Mouse (Mus musculus) hindbrain, embryonic 10.5 days (tissue): ENCODE results near the gene Dctn1. TPM values are rescaled to one million over a fixed set of nuclear protein-coding genes. Genes with fewer than 3 reads are reported as not detected.

Experiments
- DNase-seq: peaks from one replicate; pipeline ENCODE4 v3.0.0-alpha.2; 2017; ENCODE audit warnings: low spot score
- H3K27ac ChIP-seq: fragments of 300-500 bp; sonication (generic); 2 replicates; pipeline ENCODE4 v1.5.1; 2016; ENCODE audit warnings: mild to moderate bottlenecking, moderate library complexity
- H3K27me3 ChIP-seq: fragments of 300-500 bp; sonication (generic); 2 replicates; pipeline ENCODE4 v1.6.1; 2016; ENCODE audit warnings: mild to moderate bottlenecking; ENCODE audit not compliant: poor library complexity, insufficient read depth, severe bottlenecking
- H3K36me3 ChIP-seq: fragments of 300-500 bp; sonication (generic); 2 replicates; pipeline ENCODE4 v1.6.1; 2016; ENCODE audit warnings: mild to moderate bottlenecking, moderate library complexity
- H3K4me1 ChIP-seq: fragments of 300-500 bp; sonication (generic); replicated peaks from 2 replicates; pipeline ENCODE4 v1.6.1; 2016; ENCODE audit warnings: mild to moderate bottlenecking
- H3K4me3 ChIP-seq: fragments of 300-500 bp; sonication (generic); 2 replicates; pipeline ENCODE4 v1.5.1; 2016; ENCODE audit warnings: mild to moderate bottlenecking, moderate library complexity
- H3K9me3 ChIP-seq: fragments of 300-500 bp; sonication (generic); 2 replicates; pipeline ENCODE4 v1.6.1; 2016; ENCODE audit warnings: mild to moderate bottlenecking, moderate library complexity
- WGBS: fragments of 180-500 bp; shearing (Covaris S2); methylation state at CpG from one replicate; pipeline ENCODE4 v1.1.7; 2016; 5-methylcytosine and 5-hydroxymethylcytosine counted together
- polyA plus RNA-seq: library from polyadenylated mRNA; unstranded; fragments of >200 nt; fragmentation: Nextera tagmentation; extraction: Ambion mirVana; gene quantifications from 2 replicates; pipeline ENCODE4 v1.2.1, GENCODE M21; 2016

Dctn1 gene
- polyA plus RNA-seq, 1 experiment from 2014 or later: 140 TPM

DNA sequence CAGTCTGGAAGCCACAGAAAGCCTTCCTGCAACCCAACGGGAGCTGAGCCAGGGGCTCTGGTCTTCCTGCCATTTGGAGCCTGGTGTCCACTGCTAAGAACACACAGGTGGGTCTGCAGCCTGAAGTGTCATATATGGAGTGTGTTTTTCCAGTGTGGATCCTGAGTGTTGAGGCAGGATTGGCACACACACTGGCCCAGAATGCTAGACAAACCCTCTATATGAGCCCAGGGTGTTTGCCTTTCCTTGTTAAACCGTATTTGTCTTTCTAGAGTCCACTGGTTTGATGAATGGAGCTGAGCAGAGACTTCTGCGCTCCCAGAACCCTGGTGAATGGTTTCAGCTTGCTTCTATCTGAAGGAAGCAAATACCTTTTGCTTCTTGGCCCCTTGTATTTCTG lies 54.1 kb downstream of the Dctn1 start, which contains the start of gene Slc4a5:
Gene Slc4a5, plus strand, starts transcription at position 15 of the 400 bp plus-strand sequence.
- Histone ChIP-seq H3K9me3 (no peaks in the 10 kb centered on the region), H3K4me3 (no peak within 1 kb of the TSS), H3K4me1 (peaks cover 8% of the 10 kb centered on the region; the same call in 1 of the 2 replicates), H3K27me3 (no peaks in the 10 kb centered on the region), H3K36me3 (no peaks in the 10 kb centered on the region), H3K27ac (no peak within 1 kb of the TSS)
- no peak for DNase-seq
- 82% methylated on average over 3 of the region's 3 CpGs for WGBS

DNA sequence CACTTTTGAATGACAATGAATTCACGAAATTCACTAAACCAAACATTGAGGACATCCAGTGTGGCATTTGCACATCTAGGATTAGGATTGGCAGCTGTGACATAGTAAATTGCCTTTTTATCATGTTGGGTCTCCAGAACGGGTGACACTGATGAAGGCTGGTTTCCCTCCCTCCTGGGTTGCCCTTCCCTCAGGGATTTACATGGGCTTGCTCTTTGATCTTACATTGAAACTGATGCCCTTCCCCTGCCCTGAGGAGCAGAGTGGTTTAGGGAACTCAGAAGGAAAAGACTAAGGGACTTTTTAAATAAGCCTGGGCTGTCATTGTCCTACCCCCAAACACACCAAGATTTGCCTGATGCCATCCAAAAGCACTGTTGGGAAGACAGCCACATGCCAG lies 65.8 kb downstream of the Dctn1 start:
- H3K27me3 ChIP-seq: peaks cover 42% of the 10 kb centered on the region
- WGBS: 53% methylated on average over 2 of the region's 2 CpGs
- no peak for DNase-seq

DNA sequence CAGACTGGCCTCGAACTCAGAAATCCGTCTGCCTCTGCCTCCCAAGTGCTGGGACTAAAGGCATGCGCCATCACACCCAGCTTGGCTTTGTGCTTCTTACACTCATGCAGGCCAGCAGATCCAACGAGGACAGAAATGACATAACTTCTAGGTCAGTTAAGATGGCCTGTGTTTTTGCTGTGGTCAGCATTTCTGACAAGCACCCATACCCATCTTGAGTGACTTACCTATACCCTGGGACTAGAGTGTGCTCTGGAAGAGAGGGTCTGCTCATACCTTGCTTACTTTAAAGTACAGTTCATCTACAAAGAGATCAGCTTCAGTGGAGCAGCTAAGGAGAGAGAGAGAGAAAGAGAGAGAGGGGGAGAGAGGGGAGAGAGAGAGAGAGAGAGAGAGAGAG lies 67.6 kb downstream of the Dctn1 start:
- WGBS: 82% methylated on average over 4 of the region's 4 CpGs
- no peak overlapping the region for H3K27ac ChIP-seq
- peaks cover 31% of the 10 kb centered on the region for H3K4me1 ChIP-seq
- no peaks in the 10 kb centered on the region for H3K9me3 ChIP-seq
- no peak for DNase-seq
- peaks cover 60% of the 10 kb centered on the region for H3K27me3 ChIP-seq
- no peaks in the 10 kb centered on the region for H3K36me3 ChIP-seq
- no peak overlapping the region for H3K4me3 ChIP-seq

More for the DNA sequence above, 65.8 kb downstream of the Dctn1 start:
- Histone ChIP-seq H3K4me1 (peaks cover 15% of the 10 kb centered on the region), H3K27ac (no peak overlapping the region), H3K36me3 (no peaks in the 10 kb centered on the region), H3K4me3 (no peak overlapping the region), H3K9me3 (no peaks in the 10 kb centered on the region)

DNA sequence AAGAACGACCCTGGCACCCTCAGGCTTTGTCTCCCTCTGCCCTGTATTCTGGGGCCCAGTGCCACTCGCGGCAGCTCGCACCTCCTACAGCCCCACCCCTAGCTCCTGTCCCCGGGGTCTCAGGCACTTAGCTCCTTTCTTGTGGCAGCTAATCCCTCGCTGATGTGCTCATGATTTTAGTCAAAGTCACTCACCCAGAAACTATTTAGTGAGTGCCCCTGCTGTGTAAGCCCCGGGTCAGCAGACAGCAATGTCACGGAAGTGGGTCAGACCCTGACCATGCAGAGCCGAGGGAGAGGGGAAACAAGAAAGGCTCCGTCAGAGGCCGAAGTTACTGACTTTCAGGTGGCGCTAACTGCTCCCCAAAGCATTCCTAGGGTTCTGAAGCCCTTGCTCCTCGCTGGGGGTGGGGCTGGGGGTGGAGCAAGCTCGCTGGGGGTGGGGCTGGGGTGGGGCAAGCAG lies 68.6 kb downstream of the Dctn1 start:
- Histone ChIP-seq H3K36me3 (no peaks in the 10 kb centered on the region), H3K9me3 (no peaks in the 10 kb centered on the region), H3K27ac (peak overlapping the region; percentile 2; the same call in 1 of the 2 replicates), H3K27me3 (peaks cover 70% of the 10 kb centered on the region), H3K4me1 (peaks cover 31% of the 10 kb centered on the region), H3K4me3 (peak overlapping the region; percentile 32)
- peak; percentile 36 for DNase-seq
- WGBS: 1% methylated on average over 14 of the region's 14 CpGs

DNA sequence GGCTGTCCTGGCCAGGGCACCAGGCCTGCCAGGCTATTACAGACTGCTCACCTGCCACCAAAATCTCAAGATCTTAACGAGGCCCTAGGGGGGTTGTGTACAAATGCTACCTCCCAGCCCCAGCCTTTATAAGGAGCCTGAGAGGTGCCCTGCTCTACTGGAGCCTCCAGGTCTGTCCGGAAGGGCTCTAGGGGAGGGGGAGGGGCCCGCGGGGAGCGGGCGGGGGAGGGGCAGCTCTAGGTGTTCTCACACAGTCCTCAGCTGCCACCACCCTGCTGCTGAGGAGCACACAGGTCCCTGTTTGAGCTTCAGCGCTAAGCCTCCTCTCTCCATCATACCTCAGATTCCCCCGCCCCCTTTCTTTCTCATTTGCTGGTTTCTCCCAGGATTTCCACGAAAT lies 71.4 kb downstream of the Dctn1 start:
- H3K4me3 ChIP-seq: peak overlapping the region; percentile 36
- under 1% methylated on average over 9 of the region's 9 CpGs for WGBS
- H3K9me3 ChIP-seq: no peaks in the 10 kb centered on the region
- no peaks in the 10 kb centered on the region for H3K36me3 ChIP-seq
- H3K4me1 ChIP-seq: peaks cover 42% of the 10 kb centered on the region
- no peak for DNase-seq
- H3K27me3 ChIP-seq: peaks cover 87% of the 10 kb centered on the region
- peak overlapping the region; percentile 45; the same call in 1 of the 2 replicates for H3K27ac ChIP-seq

DNA sequence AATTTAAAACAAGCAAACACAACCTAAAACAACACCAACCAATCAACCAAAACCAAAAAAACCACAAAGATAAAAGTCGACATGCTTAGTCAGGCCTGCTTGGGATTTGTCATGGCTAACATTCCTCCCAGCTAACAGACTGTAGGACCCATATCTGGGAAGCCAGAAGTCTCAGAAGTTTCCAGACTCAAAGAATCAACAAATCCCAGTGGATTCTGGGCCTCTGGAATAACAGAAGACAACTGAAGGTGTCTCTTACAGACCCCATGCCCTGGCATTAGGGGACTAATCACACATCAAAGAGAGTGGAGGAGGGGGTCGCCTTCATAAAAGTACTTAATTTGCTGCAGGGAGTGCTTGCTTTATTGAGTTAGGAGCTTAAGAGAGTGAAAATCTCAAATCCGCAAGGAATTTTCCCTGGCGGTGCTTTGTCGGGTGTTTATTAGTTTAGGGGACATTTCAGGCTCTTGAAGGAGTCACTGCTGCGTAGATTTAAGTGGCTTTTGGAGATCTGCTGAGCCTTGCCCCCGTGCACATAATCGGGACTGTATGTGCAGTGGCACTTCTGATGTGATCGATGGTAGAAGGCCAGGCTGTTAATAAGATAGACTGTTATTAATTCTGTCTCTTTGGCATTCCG lies 78.8 kb downstream of the Dctn1 start:
- DNase-seq: no peak
- Histone ChIP-seq H3K27ac (no peak overlapping the region), H3K4me1 (peaks cover 14% of the 10 kb centered on the region; the same call in 1 of the 2 replicates), H3K9me3 (no peaks in the 10 kb centered on the region), H3K36me3 (no peaks in the 10 kb centered on the region), H3K27me3 (peaks cover 21% of the 10 kb centered on the region), H3K4me3 (no peak overlapping the region)
- WGBS: 62% methylated on average over 10 of the region's 10 CpGs

DNA sequence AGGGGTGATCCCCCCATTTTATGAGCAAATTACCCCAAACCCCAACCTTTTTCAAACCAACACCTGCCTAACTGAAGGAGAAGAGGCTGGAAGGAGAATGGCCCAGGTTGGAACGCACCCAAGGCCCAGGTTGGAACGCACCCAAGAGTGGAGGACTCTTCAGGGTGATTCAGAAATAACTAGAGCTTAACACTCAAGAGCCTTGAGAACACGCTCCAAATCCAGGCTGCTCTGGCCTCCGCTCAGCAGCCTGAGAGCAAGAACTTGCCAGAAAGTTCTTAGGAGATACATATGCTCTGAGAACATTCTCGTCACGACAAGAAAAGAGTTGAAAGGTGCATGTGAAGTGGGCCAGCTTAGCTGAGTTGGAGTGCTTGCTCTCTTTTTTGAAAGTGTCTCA lies 79.4 kb downstream of the Dctn1 start:
- peaks cover 16% of the 10 kb centered on the region for H3K27me3 ChIP-seq
- H3K4me3 ChIP-seq: no peak overlapping the region
- H3K9me3 ChIP-seq: no peaks in the 10 kb centered on the region
- no peaks in the 10 kb centered on the region for H3K36me3 ChIP-seq
- H3K27ac ChIP-seq: no peak overlapping the region
- DNase-seq: no peak
- WGBS: 91% methylated on average over 6 of the region's 6 CpGs
- H3K4me1 ChIP-seq: peaks cover 10% of the 10 kb centered on the region; the same call in 1 of the 2 replicates

DNA sequence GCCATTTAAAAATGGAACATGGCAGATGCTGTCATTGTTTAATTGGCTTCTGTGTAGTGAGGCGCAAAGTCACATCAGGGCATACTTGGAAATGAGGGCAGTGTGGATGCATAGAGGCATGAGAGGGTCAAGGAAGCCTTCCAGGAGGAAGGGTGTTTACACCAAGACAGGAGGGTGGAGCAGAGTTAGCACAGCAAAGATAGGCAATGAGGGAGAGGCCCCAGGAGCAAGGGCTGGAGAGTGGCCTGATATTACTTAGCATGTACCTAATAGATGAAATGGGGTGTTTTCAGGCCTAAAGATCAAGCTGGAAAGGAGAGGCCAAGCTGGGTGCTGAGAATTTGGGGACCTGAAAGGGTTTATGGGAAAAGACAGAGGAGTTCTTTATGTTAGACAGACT lies 80.3 kb downstream of the Dctn1 start:
- 94% methylated on average over 1 of the region's 1 CpGs for WGBS
- Histone ChIP-seq H3K4me1 (0 out of 2 replicates have a peak, but pooled peaks cover 6% of the 10 kb centered on the region), H3K9me3 (no peaks in the 10 kb centered on the region), H3K36me3 (no peaks in the 10 kb centered on the region), H3K27me3 (peaks cover 10% of the 10 kb centered on the region), H3K27ac (no peak overlapping the region), H3K4me3 (no peak overlapping the region)
- no peak for DNase-seq

DNA sequence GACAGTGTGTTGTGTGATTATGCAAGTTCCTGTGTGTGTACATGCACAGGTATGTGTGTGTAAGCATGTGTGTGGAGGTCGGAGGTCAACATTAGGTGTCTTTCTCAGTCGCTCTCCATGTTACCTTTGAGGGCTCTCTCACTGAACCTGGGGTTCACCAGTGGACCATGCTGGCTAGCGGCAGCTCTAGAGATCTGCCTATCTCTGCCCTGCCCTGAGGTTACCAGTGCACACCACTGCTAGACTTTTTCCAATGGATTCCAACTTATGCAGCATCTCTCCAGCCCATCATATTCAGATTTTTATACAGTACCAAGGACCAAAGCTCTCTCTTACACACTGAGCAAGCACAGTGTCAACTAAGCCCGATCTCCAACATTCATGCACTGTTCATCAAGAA lies 81.0 kb downstream of the Dctn1 start:
- H3K27me3 ChIP-seq: peaks cover 7% of the 10 kb centered on the region
- DNase-seq: no peak
- H3K36me3 ChIP-seq: no peaks in the 10 kb centered on the region
- H3K9me3 ChIP-seq: no peaks in the 10 kb centered on the region
- H3K4me3 ChIP-seq: no peak overlapping the region
- no peak overlapping the region for H3K27ac ChIP-seq
- H3K4me1 ChIP-seq: 0 out of 2 replicates have a peak, but pooled peaks cover 6% of the 10 kb centered on the region
- 89% methylated on average over 4 of the region's 4 CpGs for whole genome bisulfite sequencing

DNA sequence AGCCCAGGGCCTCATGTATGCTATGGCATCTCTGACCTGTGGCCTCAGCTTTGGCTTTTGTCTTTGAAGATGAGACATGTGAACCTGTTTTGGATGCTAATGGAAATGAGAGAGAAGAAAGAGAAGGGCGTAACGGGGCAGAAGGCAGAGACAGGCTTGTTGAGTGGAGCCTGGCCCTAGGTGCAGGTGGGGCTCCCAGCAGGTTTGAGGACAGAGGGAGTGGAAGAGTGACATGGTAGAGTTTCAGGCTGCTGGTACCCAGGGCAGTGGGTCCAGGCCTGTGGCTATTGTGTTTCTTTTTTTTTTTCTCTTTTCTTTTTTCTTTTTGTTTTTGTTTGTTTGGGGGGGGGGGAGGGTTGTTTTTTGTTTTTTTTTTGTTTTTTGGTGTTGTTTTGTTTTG lies 81.4 kb downstream of the Dctn1 start:
- no peaks in the 10 kb centered on the region for H3K36me3 ChIP-seq
- H3K4me3 ChIP-seq: no peak overlapping the region
- 91% methylated on average over 2 of the region's 2 CpGs for WGBS
- H3K4me1 ChIP-seq: 0 out of 2 replicates have a peak, but pooled peaks cover 6% of the 10 kb centered on the region
- no peaks in the 10 kb centered on the region for H3K9me3 ChIP-seq
- no peak for DNase-seq
- H3K27me3 ChIP-seq: peaks cover 7% of the 10 kb centered on the region
- H3K27ac ChIP-seq: no peak overlapping the region

Other genes with a start within 250 kb of the Dctn1 start
- 2.9 and 3.2 TPM in 2 replicates for gene Sema4f, start 226.2 kb upstream of the Dctn1 start, polyA plus RNA-seq
- gene M1ap, start 219.0 kb upstream of the Dctn1 start, polyA plus RNA-seq: 0.22 and 0.42 TPM in 2 replicates
- 7.7 and 8.6 TPM in 2 replicates for gene Dok1, start 132.4 kb upstream of the Dctn1 start, polyA plus RNA-seq
- 10.5 and 10.7 TPM in 2 replicates for gene Loxl3, start 131.7 kb upstream of the Dctn1 start, polyA plus RNA-seq
- 169 and 179 TPM in 2 replicates for gene Aup1, start 111.4 kb upstream of the Dctn1 start, polyA plus RNA-seq
- gene Htra2, start 110.6 kb upstream of the Dctn1 start, polyA plus RNA-seq: 70.9 and 82.5 TPM in 2 replicates
- gene Dqx1, start 108.1 kb upstream of the Dctn1 start, polyA plus RNA-seq: 2.2 and 3.5 TPM in 2 replicates
- gene Tlx2, start 95.6 kb upstream of the Dctn1 start, polyA plus RNA-seq: 5.6 and 12.3 TPM in 2 replicates
- 41.1 and 42.2 TPM in 2 replicates for gene Pcgf1, start 88.1 kb upstream of the Dctn1 start, polyA plus RNA-seq
- gene Lbx2, start 79.6 kb upstream of the Dctn1 start, polyA plus RNA-seq: 0.39 and 0.55 TPM in 2 replicates
- gene Ccdc142, start 64.3 kb upstream of the Dctn1 start, polyA plus RNA-seq: 3.0 and 3.8 TPM in 2 replicates
- gene Gm42688, start 64.3 kb upstream of the Dctn1 start, polyA plus RNA-seq: 2.2 and 3.2 TPM in 2 replicates
- gene Mrpl53, start 56.9 kb upstream of the Dctn1 start, polyA plus RNA-seq: 151 and 154 TPM in 2 replicates
- 37.9 and 40.0 TPM in 2 replicates for gene Mogs, start 50.4 kb upstream of the Dctn1 start, polyA plus RNA-seq
- 157 and 245 TPM in 2 replicates for gene Wbp1, start 44.4 kb upstream of the Dctn1 start, polyA plus RNA-seq
- gene Ino80b, start 40.5 kb upstream of the Dctn1 start, polyA plus RNA-seq: 19.8 and 22.8 TPM in 2 replicates
- gene Rtkn, start 30.5 kb upstream of the Dctn1 start, polyA plus RNA-seq: 40.5 and 46.4 TPM in 2 replicates
- gene Wdr54, start 9.5 kb upstream of the Dctn1 start, polyA plus RNA-seq: 14.2 and 15.9 TPM in 2 replicates
- 3.1 and 6.0 TPM in 2 replicates for gene 1700003E16Rik, start 9.5 kb upstream of the Dctn1 start, polyA plus RNA-seq
- 1.1 and 5.3 TPM in 2 replicates for gene Slc4a5, start 53.9 kb downstream of the Dctn1 start, polyA plus RNA-seq
- gene Mthfd2, start 160.0 kb downstream of the Dctn1 start, polyA plus RNA-seq: 43.6 and 61.8 TPM in 2 replicates
- 50.1 and 58.6 TPM in 2 replicates for gene Mob1a, start 160.1 kb downstream of the Dctn1 start, polyA plus RNA-seq
- 138 and 158 TPM in 2 replicates for gene Bola3, start 183.2 kb downstream of the Dctn1 start, polyA plus RNA-seq